In genomic region chrX:7640785-7641184, GRCm38 (mm10) we compare ENCODE assay signal across 15 mouse cellular contexts. TPM values are rescaled to one million over a fixed set of nuclear protein-coding genes. Genes with fewer than 3 reads are reported as not detected.
DNase-seq lines count a peak whose midpoint lies in the region; ATAC-seq lines count a peak whose summit lies in the region.
"Had no signal": no experiment of that assay in that cellular context is flagged by ENCODE, and none has a peak within 500 bp of the region (broad histone marks: within the 10 kb centered on the region; RNA-seq: fewer than 3 reads in every experiment).

No protein-coding gene starts in this region.

- peak; percentile 42 for ATAC-seq in liver, embryonic 12.5 days
- ATAC-seq in liver, embryonic 11.5 days (replicated peaks; ENCODE audit: low FRiP score), result no peak
- no peak for ATAC-seq in midbrain, embryonic 13.5 days

- peaks cover 39% of the 10 kb centered on the region for H3K27me3 ChIP-seq in liver, embryonic 12.5 days (replicated peaks)
- peaks cover 11% of the 10 kb centered on the region for H3K27me3 ChIP-seq in liver, embryonic 11.5 days (replicated peaks; ENCODE audit: control insufficient read depth, insufficient read depth, low read length)
- no peaks in the 10 kb centered on the region for H3K27me3 ChIP-seq in midbrain, embryonic 13.5 days
- H3K27me3 ChIP-seq: embryonic facial prominence, embryonic 15.5 days had no signal

- peak overlapping the region; percentile 22 for H3K4me2 ChIP-seq in liver, embryonic 12.5 days
- no peak overlapping the region for H3K4me2 ChIP-seq in liver, embryonic 11.5 days
- peak overlapping the region; percentile 70 for H3K4me2 ChIP-seq in midbrain, embryonic 13.5 days (replicated peaks)
- H3K4me2 ChIP-seq: embryonic facial prominence, embryonic 15.5 days; lung, embryonic 14.5 days had no signal

- 24% methylated on average over 10 of the region's 12 CpGs for WGBS in liver, embryonic 12.5 days (ENCODE audit: insufficient replicate concordance)
- WGBS in liver, embryonic 11.5 days, result 35% methylated on average over 12 of the region's 12 CpGs
- 56% methylated on average over 11 of the region's 12 CpGs for WGBS in midbrain, embryonic 13.5 days

- no peaks in the 10 kb centered on the region for H3K9me3 ChIP-seq in liver, embryonic 12.5 days (replicated peaks)
- H3K9me3 ChIP-seq in liver, embryonic 11.5 days (ENCODE audit: control insufficient read depth, low read length), result no peaks in the 10 kb centered on the region
- no peaks in the 10 kb centered on the region for H3K9me3 ChIP-seq in midbrain, embryonic 13.5 days
- H3K9me3 ChIP-seq: embryonic facial prominence, embryonic 15.5 days; G1E; heart, embryonic 10.5 days had no signal

- H3K9ac ChIP-seq in liver, embryonic 12.5 days, result no peak overlapping the region
- no peak overlapping the region for H3K9ac ChIP-seq in liver, embryonic 11.5 days (ENCODE audit: low read depth, low read length)
- peak overlapping the region; percentile 28; the same call in 1 of the 2 replicates for H3K9ac ChIP-seq in midbrain, embryonic 13.5 days (replicated peaks)
- H3K9ac ChIP-seq: embryonic facial prominence, embryonic 15.5 days; lung, embryonic 14.5 days had no signal

- peak; percentile 47 for DNase-seq in cerebellum, adult 11-12 months
- no peak for DNase-seq in cerebellum, postnatal 36 days
- no peak for DNase-seq in liver, embryonic 11.5 days (ENCODE audit: low spot score)
- no peak for DNase-seq in right cerebral cortex, adult 2 months (ENCODE audit: low spot score in 2 of 2)
- no peak for DNase-seq in adipocyte (ENCODE audit: low spot score)
- no peak for DNase-seq in ovary, adult 18-20 months (ENCODE audit: low spot score)
- DNase-seq: gastrocnemius, adult 2 months; kidney, postnatal 14 days; lung, embryonic 14.5 days; right cerebral cortex, adult 18-20 months had no signal

- no peak overlapping the region for H3K4me3 ChIP-seq in liver, embryonic 12.5 days
- H3K4me3 ChIP-seq in liver, embryonic 11.5 days (ENCODE audit: low read depth, low read length), result no peak overlapping the region
- peak overlapping the region; percentile 53 for H3K4me3 ChIP-seq in midbrain, embryonic 13.5 days (replicated peaks)
- H3K4me3 ChIP-seq: embryonic facial prominence, embryonic 15.5 days; gastrocnemius, adult 2 months; heart, embryonic 10.5 days had no signal

- peaks cover 18% of the 10 kb centered on the region for H3K4me1 ChIP-seq in liver, embryonic 12.5 days
- no peaks in the 10 kb centered on the region for H3K4me1 ChIP-seq in liver, embryonic 11.5 days (replicated peaks; ENCODE audit: control insufficient read depth, insufficient read depth, low read length)
- peaks cover 7% of the 10 kb centered on the region for H3K4me1 ChIP-seq in midbrain, embryonic 13.5 days (replicated peaks)
- H3K4me1 ChIP-seq: embryonic facial prominence, embryonic 15.5 days had no signal

- H3K27ac ChIP-seq in liver, embryonic 12.5 days, result no peak overlapping the region
- H3K27ac ChIP-seq in liver, embryonic 11.5 days (ENCODE audit: low read depth, low read length), result no peak overlapping the region
- no peak overlapping the region for H3K27ac ChIP-seq in midbrain, embryonic 13.5 days
- H3K27ac ChIP-seq: embryonic facial prominence, embryonic 15.5 days; gastrocnemius, adult 2 months; heart, embryonic 10.5 days had no signal

- H3K36me3 ChIP-seq in liver, embryonic 12.5 days, result no peaks in the 10 kb centered on the region
- no peaks in the 10 kb centered on the region for H3K36me3 ChIP-seq in liver, embryonic 11.5 days (ENCODE audit: control insufficient read depth, insufficient read depth, low read length)
- 0 out of 2 replicates have a peak, but pooled peaks cover 5% of the 10 kb centered on the region for H3K36me3 ChIP-seq in midbrain, embryonic 13.5 days
- H3K36me3 ChIP-seq: embryonic facial prominence, embryonic 15.5 days; G1E; heart, embryonic 10.5 days had no signal

RNA-seq across cellular contexts. Expression of gene Syp, which starts 2.5 kb away (rescaled TPM):
- 0.41 and 0.76 TPM in 2 replicates for polyA plus RNA-seq in liver, embryonic 12.5 days (2016; fragmentation: Nextera tagmentation; extraction: Ambion mirVana)
- polyA plus RNA-seq in liver, embryonic 11.5 days (2014; fragmentation: Nextera tagmentation; extraction: Ambion mirVana), result 0.69 and 0.95 TPM in 2 replicates
- polyA plus RNA-seq in midbrain, embryonic 13.5 days (2015; fragmentation: Nextera tagmentation; extraction: Ambion mirVana), result 87.9 and 88.4 TPM in 2 replicates

RNA-seq across cellular contexts. Expression of gene Prickle3, which starts 16.3 kb away (rescaled TPM):
- 1.3 and 1.4 TPM in 2 replicates for polyA plus RNA-seq in liver, embryonic 12.5 days (2016; fragmentation: Nextera tagmentation; extraction: Ambion mirVana)
- polyA plus RNA-seq in liver, embryonic 11.5 days (2014; fragmentation: Nextera tagmentation; extraction: Ambion mirVana), result 2.7 and 4.0 TPM in 2 replicates
- polyA plus RNA-seq in midbrain, embryonic 13.5 days (2015; fragmentation: Nextera tagmentation; extraction: Ambion mirVana), result 1.1 and 1.2 TPM in 2 replicates

RNA-seq across cellular contexts. Expression of gene Plp2, which starts 30.4 kb away (rescaled TPM):
- 36.2 and 37.6 TPM in 2 replicates for polyA plus RNA-seq in liver, embryonic 12.5 days (2016; fragmentation: Nextera tagmentation; extraction: Ambion mirVana)
- 78.2 and 79.5 TPM in 2 replicates for polyA plus RNA-seq in liver, embryonic 11.5 days (2014; fragmentation: Nextera tagmentation; extraction: Ambion mirVana)
- 20.3 and 22.2 TPM in 2 replicates for polyA plus RNA-seq in midbrain, embryonic 13.5 days (2015; fragmentation: Nextera tagmentation; extraction: Ambion mirVana)

RNA-seq across cellular contexts. Expression of gene Cacna1f, which starts 33.9 kb away (rescaled TPM):
- polyA plus RNA-seq in liver, embryonic 12.5 days (2016; fragmentation: Nextera tagmentation; extraction: Ambion mirVana), result 0.04 TPM in 2 replicates
- 0.03 and 0.08 TPM in 2 replicates for polyA plus RNA-seq in liver, embryonic 11.5 days (2014; fragmentation: Nextera tagmentation; extraction: Ambion mirVana)
- polyA plus RNA-seq in midbrain, embryonic 13.5 days (2015; fragmentation: Nextera tagmentation; extraction: Ambion mirVana), result 0.17 TPM in 1 of 2 replicates, not detected in the other

RNA-seq across cellular contexts. Expression of gene Ccdc22, which starts 35.5 kb away (rescaled TPM):
- 26.1 and 26.2 TPM in 2 replicates for polyA plus RNA-seq in liver, embryonic 12.5 days (2016; fragmentation: Nextera tagmentation; extraction: Ambion mirVana)
- polyA plus RNA-seq in liver, embryonic 11.5 days (2014; fragmentation: Nextera tagmentation; extraction: Ambion mirVana), result 32.5 and 35.3 TPM in 2 replicates
- polyA plus RNA-seq in midbrain, embryonic 13.5 days (2015; fragmentation: Nextera tagmentation; extraction: Ambion mirVana), result 30.4 and 30.8 TPM in 2 replicates

Comparison
In these comparisons a context has a peak if more than half of its experiments do, and no peak if none do; other contexts are left out.
1. RNA of gene Syp, which starts 2.5 kb away (polyA plus RNA-seq): 87.9 to 88.4 TPM in midbrain, embryonic 13.5 days; 0.69 to 0.95 TPM in liver, embryonic 11.5 days and 0.41 to 0.76 TPM in liver, embryonic 12.5 days; every median in the first group is over 10 times any median in the second.